Mouse (Mus musculus) G1E (cell line): Measurements from ENCODE around the gene Nnmt. TPM values are rescaled to one million over a fixed set of nuclear protein-coding genes. Genes with fewer than 3 reads are reported as not detected.

ENCODE experiments used
- ATAC-seq: 2 replicates; pipeline ENCODE4 v1.8.0; 2016; ENCODE audit warnings: mild to moderate bottlenecking; ENCODE audit not compliant: insufficient number of reproducible peaks, poor library complexity, low FRiP score, severe bottlenecking; ENCODE audit errors: extremely low read depth
- DNase-seq: peaks from one replicate; pipeline ENCODE4 v3.0.0; 2012; ENCODE audit warnings: low spot score
- H3K27me3 ChIP-seq: 2 replicates; pipeline ENCODE4 v1.6.1; 2012; ENCODE audit warnings: mild to moderate bottlenecking, low read length, inconsistent platforms; ENCODE audit not compliant: insufficient read depth
- H3K36me3 ChIP-seq: replicated peaks from 2 replicates; pipeline ENCODE3; 2012; ENCODE audit warnings: mild to moderate bottlenecking, inconsistent platforms
- H3K4me1 ChIP-seq: 2 replicates; pipeline ENCODE4 v1.6.1; 2012; ENCODE audit warnings: low read depth, low read length, inconsistent platforms, mixed read lengths; ENCODE audit not compliant: insufficient read depth
- H3K4me3 ChIP-seq: 2 replicates; pipeline ENCODE4 v1.5.1; 2012; ENCODE audit warnings: low read depth, mild to moderate bottlenecking, inconsistent platforms, low read length, moderate library complexity, mixed read lengths
- H3K9me3 ChIP-seq: replicated peaks from 2 replicates; pipeline ENCODE4 v1.6.1; 2012; ENCODE audit warnings: inconsistent platforms
- CTCF ChIP-seq: IDR thresholded peaks from 2 replicates; pipeline ENCODE4 v1.5.1; 2012; ENCODE audit warnings: low read depth, low read length, inconsistent platforms, mixed read lengths
- GATA1 ChIP-seq: IDR thresholded peaks from 2 replicates; pipeline ENCODE4 v1.6.1; 2012; ENCODE audit warnings: borderline replicate concordance, low read length, inconsistent platforms, mixed read lengths
- GATA2 ChIP-seq: IDR thresholded peaks from 2 replicates; pipeline ENCODE4 v1.6.1; 2012; ENCODE audit warnings: low read depth, low read length, inconsistent platforms, borderline replicate concordance
- POLR2AphosphoS5 ChIP-seq: IDR thresholded peaks from 2 replicates; pipeline ENCODE4 v1.6.1; 2012; ENCODE audit warnings: low read depth, low read length, inconsistent platforms; ENCODE audit not compliant: insufficient replicate concordance
- TAL1 ChIP-seq: conservative IDR thresholded peaks from 2 replicates; pipeline ENCODE4 v1.6.1; 2012; ENCODE audit warnings: low read depth, low read length, inconsistent platforms, mixed read lengths
- polyA plus RNA-seq: library from polyadenylated mRNA; stranded (reverse); fragments of >175 nt; gene quantifications from 2 replicates; pipeline ENCODE4 v1.2.3, GENCODE M21; 2012
- total RNA-seq, 2 experiments: library from RNA; stranded (forward) in 1 of 2; stranded (reverse) in 1 of 2; fragments of 200-1000 nt in 1 of 2; fragments of >200 nt in 1 of 2; fragmentation: Nextera tagmentation in 1 of 2; gene quantifications; 2 replicates each; pipeline ENCODE4 v1.2.3; 2014 to 2017

The Nnmt gene
- total and polyA plus RNA-seq, 3 experiments: 0.66 TPM; not detected in 2

DNA sequence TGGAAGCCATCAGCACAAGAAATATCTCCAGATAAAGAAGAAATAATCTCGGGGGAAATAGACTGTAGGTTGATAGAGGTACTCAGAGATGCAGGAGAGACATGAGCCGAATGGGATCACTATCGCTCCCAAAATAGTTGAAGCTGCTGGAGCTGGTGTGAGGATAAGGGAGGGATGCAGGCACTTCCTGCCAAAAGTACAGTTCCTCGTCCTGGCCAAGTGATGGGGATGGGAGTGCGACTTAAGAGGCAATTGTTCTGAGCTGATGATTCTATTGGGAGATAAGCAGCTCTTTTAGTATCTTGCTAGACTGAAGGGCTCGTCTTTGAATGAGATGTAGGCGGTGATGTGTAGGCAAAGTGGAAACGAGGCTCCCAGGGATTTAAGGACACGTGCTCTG is 4.1 kb downstream of the Nnmt start:
- Histone ChIP-seq H3K4me3 (no peak overlapping the region), H3K36me3 (no peaks in the 10 kb centered on the region), H3K4me1 (no peaks in the 10 kb centered on the region), H3K9me3 (no peaks in the 10 kb centered on the region), H3K27me3 (peaks cover 3% of the 10 kb centered on the region)
- TF ChIP-seq POLR2AphosphoS5 (no peak), CTCF (no peak), GATA1 (no peak), GATA2 (no peak), TAL1 (no peak)
- DNase-seq (no peak), ATAC-seq (no peak)

DNA sequence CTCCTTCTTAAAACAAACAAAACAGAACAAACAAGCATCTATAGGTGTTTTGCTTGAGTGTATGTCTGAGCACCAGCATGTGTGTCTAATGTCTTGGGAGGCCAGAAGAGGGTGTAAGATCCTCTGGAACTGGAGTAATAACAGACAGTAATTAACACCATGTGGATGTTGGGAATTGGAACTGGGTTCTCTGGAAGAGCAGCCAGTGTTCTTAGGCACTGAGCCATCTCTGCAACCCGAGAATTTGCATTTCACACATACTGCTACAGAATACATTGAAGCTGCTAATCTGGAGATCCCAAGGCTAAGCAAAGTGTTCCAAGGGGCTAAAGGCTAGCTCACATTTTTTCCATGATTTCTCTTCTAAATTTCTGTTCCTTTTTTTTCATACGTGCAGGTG is 4.9 kb downstream of the Nnmt start:
- DNase-seq (no peak), ATAC-seq (no peak)
- no peak overlapping the region for H3K4me3 ChIP-seq
- TF ChIP-seq GATA1 (no peak), TAL1 (no peak), CTCF (no peak), POLR2AphosphoS5 (no peak), GATA2 (no peak)
- H3K4me1 ChIP-seq: no peaks in the 10 kb centered on the region
- no peaks in the 10 kb centered on the region; the same call in none of the 2 replicates for H3K27me3 ChIP-seq
- H3K9me3 ChIP-seq: no peaks in the 10 kb centered on the region
- H3K36me3 ChIP-seq: no peaks in the 10 kb centered on the region

DNA sequence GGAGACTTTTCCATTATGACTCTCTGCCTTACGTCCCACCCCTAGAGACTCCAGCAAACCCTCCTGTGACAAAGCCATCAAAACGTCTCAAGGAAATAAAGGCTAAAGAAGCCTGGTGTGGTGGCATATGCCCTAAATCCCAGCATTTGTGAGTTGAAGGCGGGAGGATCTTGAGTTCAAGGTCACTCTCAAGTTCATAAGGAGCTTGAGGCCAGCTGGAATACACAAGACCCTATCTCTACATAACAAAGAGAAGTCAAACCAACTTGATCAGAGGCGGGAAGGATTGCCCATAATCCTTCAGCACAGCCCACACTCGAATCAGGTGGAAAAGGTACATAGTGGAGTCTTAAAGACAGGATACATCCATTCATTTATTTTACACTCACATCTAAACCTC is 7.5 kb downstream of the Nnmt start:
- ATAC-seq: no peak
- TF ChIP-seq GATA2 (no peak), TAL1 (no peak)
- DNase-seq: no peak
- H3K27me3 ChIP-seq: no peaks in the 10 kb centered on the region; the same call in 1 of the 2 replicates
- H3K4me1 ChIP-seq: no peaks in the 10 kb centered on the region
- no peak overlapping the region for H3K4me3 ChIP-seq
- H3K36me3 ChIP-seq: no peaks in the 10 kb centered on the region
- no peaks in the 10 kb centered on the region for H3K9me3 ChIP-seq

DNA sequence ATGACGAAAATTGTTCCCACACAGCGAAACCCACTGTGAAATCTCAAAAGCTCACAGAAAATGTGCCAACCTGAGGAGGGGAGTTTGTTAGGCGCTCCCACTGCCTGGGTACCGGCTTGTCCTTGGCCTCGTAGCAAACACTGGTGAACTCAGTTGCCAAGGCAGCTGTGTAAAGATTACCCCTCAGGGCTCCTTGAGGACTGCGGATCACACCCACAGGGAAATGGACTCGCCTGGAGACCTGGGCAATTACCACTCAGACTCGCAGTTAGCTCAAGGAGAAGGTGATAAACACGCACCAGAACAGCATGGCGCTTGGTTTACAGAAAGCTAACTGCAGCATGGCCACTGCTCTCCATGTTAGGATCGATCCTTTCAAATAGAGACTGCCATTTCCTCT is 8.0 kb downstream of the Nnmt start:
- no peaks in the 10 kb centered on the region for H3K9me3 ChIP-seq
- no peak for ATAC-seq
- TF ChIP-seq GATA1: no peak
- no peak for TF ChIP-seq CTCF
- no peak for TF ChIP-seq GATA2
- no peak for TF ChIP-seq POLR2AphosphoS5
- no peak for TF ChIP-seq TAL1
- no peak for DNase-seq
- no peaks in the 10 kb centered on the region for H3K4me1 ChIP-seq
- H3K36me3 ChIP-seq: no peaks in the 10 kb centered on the region
- peaks cover 2% of the 10 kb centered on the region for H3K27me3 ChIP-seq
- no peak overlapping the region for H3K4me3 ChIP-seq

DNA sequence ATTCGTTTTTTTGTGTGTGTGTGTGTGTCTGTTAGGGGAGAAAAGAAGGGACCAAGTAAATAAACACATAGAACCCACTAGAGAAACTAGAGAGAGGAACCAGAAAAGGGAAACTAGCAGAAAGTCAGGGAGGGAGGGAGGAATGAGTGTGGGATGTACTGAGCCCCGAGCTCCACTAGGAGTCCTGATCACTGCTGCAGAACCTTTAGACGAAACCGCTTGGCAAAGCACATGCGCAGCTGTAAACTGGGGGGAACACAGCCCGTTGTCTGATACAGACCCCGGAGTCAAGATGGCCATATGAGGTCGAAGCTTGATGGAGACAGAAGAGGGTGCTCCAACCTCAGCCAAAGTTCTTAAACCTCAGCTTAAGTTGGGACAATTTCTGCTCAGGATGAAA is 11.0 kb downstream of the Nnmt start:
- H3K27me3 ChIP-seq: peaks cover 4% of the 10 kb centered on the region
- DNase-seq: no peak
- ATAC-seq: no peak
- no peaks in the 10 kb centered on the region for H3K9me3 ChIP-seq
- no peak for TF ChIP-seq GATA2
- no peak for TF ChIP-seq CTCF
- no peak for TF ChIP-seq GATA1
- TF ChIP-seq POLR2AphosphoS5: no peak
- TF ChIP-seq TAL1: no peak
- H3K4me1 ChIP-seq: no peaks in the 10 kb centered on the region
- H3K36me3 ChIP-seq: no peaks in the 10 kb centered on the region
- H3K4me3 ChIP-seq: no peak overlapping the region

DNA sequence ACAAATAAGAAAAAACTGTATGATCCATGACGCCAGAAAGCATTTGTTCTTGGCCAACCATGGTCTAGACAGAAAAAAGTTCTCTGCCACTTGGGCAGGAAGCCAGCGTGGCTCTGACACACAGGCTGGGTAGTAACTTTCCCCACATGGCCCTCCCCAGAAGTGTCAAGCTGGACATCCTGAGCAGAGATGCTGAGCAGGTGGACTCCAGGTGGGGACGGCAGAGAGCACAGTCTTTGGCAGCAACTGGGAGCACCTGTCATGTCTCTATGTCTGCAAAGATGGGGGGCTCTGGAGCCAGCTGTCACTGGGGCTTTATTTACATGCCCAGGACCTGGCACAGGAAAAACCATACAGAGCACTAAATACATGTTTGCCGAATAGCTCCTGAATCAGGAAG is 14.3 kb downstream of the Nnmt start:
- TF ChIP-seq POLR2AphosphoS5 (no peak), GATA1 (no peak), GATA2 (no peak)
- no peaks in the 10 kb centered on the region for H3K4me1 ChIP-seq
- H3K4me3 ChIP-seq: no peak overlapping the region
- peaks cover 4% of the 10 kb centered on the region; the same call in 1 of the 2 replicates for H3K27me3 ChIP-seq
- ATAC-seq: no peak
- H3K9me3 ChIP-seq: no peaks in the 10 kb centered on the region
- no peak for DNase-seq
- H3K36me3 ChIP-seq: no peaks in the 10 kb centered on the region

DNA sequence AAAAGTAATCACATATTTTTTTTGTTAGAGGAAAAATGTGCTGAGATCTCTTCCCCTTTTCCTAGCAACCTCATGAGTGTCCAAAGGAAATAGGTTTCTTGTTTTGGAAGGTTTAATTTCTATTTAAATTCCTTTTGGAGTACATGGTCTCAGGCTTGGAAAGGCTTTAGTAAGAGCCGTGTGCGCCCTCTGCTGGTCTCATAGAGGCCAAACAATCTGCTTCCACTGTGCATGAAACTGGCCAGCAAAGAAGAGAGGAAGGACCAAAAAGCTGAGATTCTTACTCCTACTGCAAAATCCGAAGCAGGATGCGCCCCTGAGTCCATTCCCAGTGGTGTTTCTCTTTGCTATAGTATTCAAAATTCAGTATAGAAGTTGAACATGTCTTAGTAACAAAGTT is 18.6 kb downstream of the Nnmt start:
- TF ChIP-seq GATA1 (no peak), CTCF (peak; percentile 68)
- Histone ChIP-seq H3K9me3 (no peaks in the 10 kb centered on the region), H3K36me3 (no peaks in the 10 kb centered on the region), H3K4me3 (no peak overlapping the region), H3K27me3 (peaks cover 2% of the 10 kb centered on the region; the same call in 1 of the 2 replicates), H3K4me1 (no peaks in the 10 kb centered on the region)
- DNase-seq (peak; percentile 25), ATAC-seq (no peak)
